Mouse (Mus musculus): Measurements from ENCODE around the gene Wdr73. TPM values are rescaled to one million over a fixed set of nuclear protein-coding genes. Genes with fewer than 3 reads are reported as not detected.

Wdr73 gene
- polyA plus RNA-seq, 1 experiment from 2014 or later, result 38.1 TPM

DNA sequence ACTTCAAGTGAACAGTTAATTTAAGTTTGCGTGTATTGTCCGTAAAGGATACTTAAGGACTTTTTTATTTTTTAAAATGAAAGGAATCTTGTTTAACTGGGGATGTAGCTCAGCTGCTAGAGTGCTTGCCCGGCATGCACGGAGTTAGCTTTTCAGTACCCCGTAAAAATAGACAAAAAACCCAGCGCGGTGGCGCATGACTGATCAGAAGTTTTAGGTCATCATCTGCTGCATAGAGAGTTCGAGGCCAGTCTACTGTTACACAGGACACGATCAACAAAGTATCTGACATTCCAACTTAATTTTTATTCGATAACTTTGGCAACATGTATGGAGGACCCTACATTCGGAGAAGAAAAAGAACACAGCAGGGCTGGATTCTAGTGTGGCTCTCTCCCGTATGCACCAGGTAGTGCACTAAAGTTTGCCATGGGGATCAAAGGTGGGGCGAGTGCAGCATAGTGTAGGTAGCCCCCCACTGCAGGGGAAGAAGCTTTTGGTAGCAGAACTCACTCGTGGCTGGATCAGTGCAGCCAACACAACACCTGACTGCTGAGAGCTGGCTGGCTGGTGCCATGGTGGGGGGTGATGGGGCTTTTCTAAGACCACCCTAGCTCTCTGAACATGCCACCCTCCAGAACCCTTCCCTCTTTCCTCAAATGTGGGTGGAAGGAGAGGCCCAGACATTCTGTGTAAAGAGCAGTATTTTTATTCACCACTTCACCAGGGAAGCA lies 639 bp upstream of the Wdr73 start:
- Histone ChIP-seq H3K27me3 (ENCODE audit: control insufficient read depth, insufficient read depth, low read length) (no peaks in the 10 kb centered on the region), H3K9ac (ENCODE audit: low read depth, low read length) (peak overlapping the region; percentile 67; the same call in 1 of the 2 replicates), H3K4me2 (replicated peaks; ENCODE audit: low read depth, low read length) (peak overlapping the region; percentile 61), H3K9me3 (ENCODE audit: control insufficient read depth, low read length) (no peaks in the 10 kb centered on the region), H3K36me3 (ENCODE audit: control insufficient read depth, insufficient read depth, low read length) (peaks cover 12% of the 10 kb centered on the region; the same call in 1 of the 2 replicates), H3K27ac (ENCODE audit: low read depth, low read length) (no peak overlapping the region; the same call in 1 of the 2 replicates), H3K4me1 (ENCODE audit: control insufficient read depth, insufficient read depth, low read length) (peaks cover 9% of the 10 kb centered on the region; the same call in 1 of the 2 replicates), H3K4me3 (ENCODE audit: low read length) (peak overlapping the region; percentile 61)
- no peak for ATAC-seq (ENCODE audit: low FRiP score, low TSS enrichment)
- 30% methylated on average over 15 of the region's 15 CpGs for WGBS

DNA sequence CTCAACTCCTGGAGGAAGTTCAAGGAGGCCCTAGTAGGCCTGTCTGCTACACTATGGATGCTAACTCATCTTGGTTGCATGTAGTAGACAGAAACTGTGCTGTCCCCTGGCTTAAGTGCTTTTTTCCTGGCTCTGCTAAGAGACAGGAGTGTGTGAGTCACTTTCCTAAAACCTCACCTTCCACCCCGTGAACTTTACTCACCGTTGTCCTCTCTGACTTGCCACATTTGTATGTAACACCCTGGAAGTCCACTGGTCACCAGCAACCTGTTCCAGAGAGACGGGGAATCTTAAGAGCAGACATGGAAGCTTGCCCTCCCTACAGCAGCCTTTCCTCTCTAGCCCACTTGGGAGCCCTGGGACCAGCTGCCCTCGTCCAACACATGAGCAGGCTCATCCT lies 3.3 kb downstream of the Wdr73 start:
- 85% methylated on average over 4 of the region's 4 CpGs for WGBS
- Histone ChIP-seq H3K36me3 (ENCODE audit: control insufficient read depth, insufficient read depth, low read length) (peaks cover 41% of the 10 kb centered on the region), H3K9me3 (ENCODE audit: control insufficient read depth, low read length) (no peaks in the 10 kb centered on the region)

DNA sequence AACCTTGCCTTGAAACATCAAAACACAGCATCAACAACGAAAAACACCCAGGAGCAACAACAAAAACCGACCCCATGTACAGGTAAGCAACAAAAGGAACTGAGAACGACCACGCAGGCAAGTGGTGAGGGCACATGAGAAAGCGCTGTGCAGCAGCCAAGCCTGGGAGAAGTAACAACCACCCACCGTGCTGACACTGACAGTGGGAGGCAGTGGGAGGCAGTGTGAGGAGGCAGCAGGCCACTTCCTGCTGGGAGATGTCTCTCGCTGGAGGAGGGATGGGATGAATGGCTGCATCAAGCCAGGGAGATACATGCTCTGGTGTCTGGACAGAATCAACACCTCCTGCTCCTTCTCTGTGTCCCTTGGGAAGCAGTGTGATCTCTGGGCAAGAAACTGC lies 3.9 kb downstream of the Wdr73 start:
- Histone ChIP-seq H3K9me3 (ENCODE audit: control insufficient read depth, low read length) (no peaks in the 10 kb centered on the region), H3K27me3 (ENCODE audit: control insufficient read depth, insufficient read depth, low read length) (no peaks in the 10 kb centered on the region), H3K9ac (ENCODE audit: low read depth, low read length) (no peak overlapping the region), H3K4me3 (ENCODE audit: low read length) (no peak overlapping the region), H3K36me3 (ENCODE audit: control insufficient read depth, insufficient read depth, low read length) (peaks cover 47% of the 10 kb centered on the region), H3K27ac (ENCODE audit: low read depth, low read length) (no peak overlapping the region), H3K4me1 (ENCODE audit: control insufficient read depth, insufficient read depth, low read length) (peaks cover 5% of the 10 kb centered on the region; the same call in 1 of the 2 replicates), H3K4me2 (replicated peaks; ENCODE audit: low read depth, low read length) (no peak overlapping the region)
- 90% methylated on average over 7 of the region's 7 CpGs for WGBS
- ATAC-seq (ENCODE audit: low FRiP score, low TSS enrichment), result no peak

More for the DNA sequence above, 3.3 kb downstream of the Wdr73 start:
- no peak overlapping the region for H3K4me3 ChIP-seq (ENCODE audit: low read length)
- H3K27me3 ChIP-seq (ENCODE audit: control insufficient read depth, insufficient read depth, low read length), result no peaks in the 10 kb centered on the region
- H3K27ac ChIP-seq (ENCODE audit: low read depth, low read length), result no peak overlapping the region
- no peak overlapping the region for H3K4me2 ChIP-seq (replicated peaks; ENCODE audit: low read depth, low read length)
- peaks cover 5% of the 10 kb centered on the region; the same call in 1 of the 2 replicates for H3K4me1 ChIP-seq (ENCODE audit: control insufficient read depth, insufficient read depth, low read length)
- H3K9ac ChIP-seq (ENCODE audit: low read depth, low read length), result no peak overlapping the region
- no peak for ATAC-seq (ENCODE audit: low FRiP score, low TSS enrichment)

DNA sequence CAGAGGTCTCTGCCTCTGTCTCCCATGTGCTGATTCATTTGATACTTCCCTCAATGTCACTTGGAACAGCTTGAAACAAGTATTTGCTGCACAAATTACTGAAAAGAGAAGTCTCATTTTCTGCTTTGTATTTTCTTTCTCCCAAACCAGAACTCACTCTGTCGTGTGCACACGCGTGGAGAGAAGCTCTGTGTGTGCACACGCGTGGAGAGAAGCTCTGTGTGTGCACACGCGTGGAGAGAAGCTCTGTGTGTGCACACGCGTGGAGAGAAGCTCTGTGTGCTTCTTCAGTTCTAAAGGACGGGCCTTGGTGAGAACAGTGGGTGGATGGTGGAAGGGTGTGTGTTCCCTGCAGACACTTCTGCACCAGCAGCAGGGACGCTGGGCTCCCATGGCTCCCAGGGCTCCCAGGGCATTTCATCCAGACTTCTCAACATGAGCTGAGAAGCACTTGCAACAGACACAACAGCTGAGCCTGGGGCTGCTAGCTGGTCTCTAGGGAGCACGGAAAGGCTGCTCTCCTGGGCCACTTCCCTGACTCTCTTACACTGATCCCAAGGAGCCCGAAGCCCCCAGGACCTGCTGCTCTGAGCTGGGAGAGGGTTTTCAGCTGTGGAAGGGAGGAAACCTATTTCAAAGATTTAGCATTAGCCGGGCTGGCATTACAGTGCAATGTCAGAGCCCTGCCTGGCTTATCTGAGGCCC lies 6.1 kb downstream of the Wdr73 start:
- Histone ChIP-seq H3K36me3 (ENCODE audit: control insufficient read depth, insufficient read depth, low read length) (peaks cover 64% of the 10 kb centered on the region), H3K4me1 (ENCODE audit: control insufficient read depth, insufficient read depth, low read length) (no peaks in the 10 kb centered on the region), H3K9ac (ENCODE audit: low read depth, low read length) (no peak overlapping the region), H3K9me3 (ENCODE audit: control insufficient read depth, low read length) (no peaks in the 10 kb centered on the region), H3K27me3 (ENCODE audit: control insufficient read depth, insufficient read depth, low read length) (no peaks in the 10 kb centered on the region), H3K4me2 (replicated peaks; ENCODE audit: low read depth, low read length) (no peak overlapping the region), H3K4me3 (ENCODE audit: low read length) (no peak overlapping the region), H3K27ac (ENCODE audit: low read depth, low read length) (no peak overlapping the region)
- no peak for ATAC-seq (ENCODE audit: low FRiP score, low TSS enrichment)
- WGBS, result 94% methylated on average over 14 of the region's 14 CpGs

DNA sequence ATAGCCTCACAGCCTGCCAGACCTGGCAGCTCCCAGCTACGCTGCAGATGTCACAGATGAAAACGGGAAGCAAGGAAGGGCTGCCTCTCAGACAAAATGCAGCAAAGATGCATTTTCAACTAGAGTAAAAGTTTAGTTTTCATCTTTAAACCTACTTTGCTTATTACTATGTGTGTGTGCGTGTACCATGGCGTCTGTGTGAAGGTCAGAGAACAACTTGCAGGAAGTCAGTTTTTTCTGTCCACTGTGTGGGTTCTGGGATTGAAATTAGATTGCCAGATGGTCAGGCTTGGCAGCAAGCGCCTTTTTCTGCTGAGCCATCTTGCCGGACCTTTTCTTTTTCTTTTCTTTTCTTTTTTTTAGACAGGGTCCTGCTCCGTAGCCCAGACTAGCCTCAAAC lies 6.9 kb downstream of the Wdr73 start:
- no peak for ATAC-seq (ENCODE audit: low FRiP score, low TSS enrichment)
- Histone ChIP-seq H3K27ac (ENCODE audit: low read depth, low read length) (no peak overlapping the region), H3K4me2 (replicated peaks; ENCODE audit: low read depth, low read length) (no peak overlapping the region), H3K36me3 (ENCODE audit: control insufficient read depth, insufficient read depth, low read length) (peaks cover 64% of the 10 kb centered on the region), H3K4me3 (ENCODE audit: low read length) (no peak overlapping the region), H3K4me1 (ENCODE audit: control insufficient read depth, insufficient read depth, low read length) (peaks cover 5% of the 10 kb centered on the region), H3K9ac (ENCODE audit: low read depth, low read length) (no peak overlapping the region), H3K9me3 (ENCODE audit: control insufficient read depth, low read length) (no peaks in the 10 kb centered on the region), H3K27me3 (ENCODE audit: control insufficient read depth, insufficient read depth, low read length) (no peaks in the 10 kb centered on the region)
- WGBS, result 82% methylated on average over 7 of the region's 7 CpGs

DNA sequence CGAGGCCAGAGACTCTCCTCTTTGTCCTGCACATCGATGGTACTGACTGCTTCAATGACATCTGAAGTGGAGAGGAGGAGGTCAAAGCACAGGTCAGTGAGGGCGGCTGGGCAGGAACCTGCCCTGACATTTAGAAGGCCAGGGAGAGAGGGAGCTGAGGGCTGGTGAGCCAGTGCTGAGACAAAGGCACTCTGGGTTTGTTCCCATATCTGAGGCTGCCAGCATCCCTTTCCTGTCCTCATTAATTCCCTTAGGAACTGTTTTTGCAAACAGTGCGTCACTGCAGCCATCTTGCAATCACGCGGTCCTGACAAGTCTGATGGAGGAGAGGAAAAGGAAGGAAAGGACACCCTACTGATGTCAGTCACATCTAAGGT lies 7.3 kb downstream of the Wdr73 start:
- no peak overlapping the region for H3K4me3 ChIP-seq (ENCODE audit: low read length)
- no peaks in the 10 kb centered on the region for H3K9me3 ChIP-seq (ENCODE audit: control insufficient read depth, low read length)
- H3K27ac ChIP-seq (ENCODE audit: low read depth, low read length), result no peak overlapping the region
- ATAC-seq (ENCODE audit: low FRiP score, low TSS enrichment), result no peak
- peaks cover 9% of the 10 kb centered on the region for H3K4me1 ChIP-seq (ENCODE audit: control insufficient read depth, insufficient read depth, low read length)
- no peak overlapping the region for H3K9ac ChIP-seq (ENCODE audit: low read depth, low read length)
- no peaks in the 10 kb centered on the region for H3K27me3 ChIP-seq (ENCODE audit: control insufficient read depth, insufficient read depth, low read length)
- peaks cover 64% of the 10 kb centered on the region for H3K36me3 ChIP-seq (ENCODE audit: control insufficient read depth, insufficient read depth, low read length)
- WGBS, result 83% methylated on average over 6 of the region's 6 CpGs
- H3K4me2 ChIP-seq (replicated peaks; ENCODE audit: low read depth, low read length), result no peak overlapping the region

DNA sequence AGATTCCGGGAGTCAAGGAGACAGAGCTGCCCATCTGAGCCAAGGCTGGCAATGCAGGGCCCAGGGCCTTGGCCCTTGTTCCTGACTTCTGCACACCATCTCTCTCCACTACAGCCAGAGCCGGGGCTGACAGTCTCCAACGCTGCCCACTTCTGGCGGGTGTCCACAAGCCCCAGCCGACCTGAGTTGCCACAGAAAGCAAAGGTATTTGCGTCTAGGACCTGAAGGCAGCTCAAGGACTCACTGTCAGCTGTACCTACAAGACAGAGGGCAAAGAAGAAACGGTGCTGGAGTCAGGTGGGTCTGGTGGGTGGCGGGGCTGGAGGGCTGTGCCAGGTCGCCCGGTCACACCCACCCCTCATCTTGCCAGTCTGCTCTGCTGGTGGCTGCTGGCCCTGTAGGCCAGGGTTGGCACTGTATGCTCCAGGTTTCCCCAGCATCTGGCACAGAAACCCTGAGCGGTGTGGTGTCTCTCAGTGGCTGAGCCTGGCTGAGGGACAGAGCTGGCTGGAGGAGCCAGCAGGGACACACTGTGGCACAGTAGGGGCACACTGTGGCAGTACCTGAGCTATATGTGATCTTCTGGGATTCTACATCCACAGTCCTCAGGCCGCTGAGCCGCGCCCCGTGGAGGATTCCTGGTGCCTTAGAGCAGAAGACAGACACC lies 7.8 kb downstream of the Wdr73 start:
- no peaks in the 10 kb centered on the region for H3K9me3 ChIP-seq (ENCODE audit: control insufficient read depth, low read length)
- H3K9ac ChIP-seq (ENCODE audit: low read depth, low read length), result no peak overlapping the region
- H3K27me3 ChIP-seq (ENCODE audit: control insufficient read depth, insufficient read depth, low read length), result no peaks in the 10 kb centered on the region
- no peak overlapping the region for H3K4me3 ChIP-seq (ENCODE audit: low read length)
- no peak overlapping the region for H3K27ac ChIP-seq (ENCODE audit: low read depth, low read length)
- no peak overlapping the region for H3K4me2 ChIP-seq (replicated peaks; ENCODE audit: low read depth, low read length)
- peaks cover 64% of the 10 kb centered on the region for H3K36me3 ChIP-seq (ENCODE audit: control insufficient read depth, insufficient read depth, low read length)
- 93% methylated on average over 15 of the region's 15 CpGs for WGBS
- no peak for ATAC-seq (ENCODE audit: low FRiP score, low TSS enrichment)
- peaks cover 9% of the 10 kb centered on the region for H3K4me1 ChIP-seq (ENCODE audit: control insufficient read depth, insufficient read depth, low read length)

DNA sequence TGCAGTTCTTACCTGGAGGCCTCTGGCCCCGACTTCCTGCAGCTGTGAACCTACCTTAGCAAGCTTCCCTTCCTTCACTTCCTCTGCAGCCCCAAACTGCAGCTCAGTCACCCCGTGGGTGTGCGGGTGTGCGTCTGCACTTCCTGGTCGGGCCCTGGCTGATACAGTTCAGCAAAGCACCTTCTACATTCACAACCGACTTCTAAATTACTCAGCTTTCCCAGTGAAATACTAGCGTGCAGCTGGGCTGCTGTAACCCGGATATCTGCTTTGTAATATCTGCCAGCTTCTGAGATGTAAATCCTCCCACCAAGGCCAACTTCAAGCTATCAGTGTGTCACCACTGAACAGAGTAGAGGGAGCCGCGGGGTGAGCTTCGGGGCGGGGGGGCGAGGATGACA lies 11.2 kb downstream of the Wdr73 start:
- no peak overlapping the region for H3K4me2 ChIP-seq (replicated peaks; ENCODE audit: low read depth, low read length)
- peaks cover 9% of the 10 kb centered on the region for H3K4me1 ChIP-seq (ENCODE audit: control insufficient read depth, insufficient read depth, low read length)
- H3K36me3 ChIP-seq (ENCODE audit: control insufficient read depth, insufficient read depth, low read length), result peaks cover 42% of the 10 kb centered on the region
- H3K4me3 ChIP-seq (ENCODE audit: low read length), result no peak overlapping the region
- H3K9me3 ChIP-seq (ENCODE audit: control insufficient read depth, low read length), result no peaks in the 10 kb centered on the region
- no peak for ATAC-seq (ENCODE audit: low FRiP score, low TSS enrichment)
- H3K27ac ChIP-seq (ENCODE audit: low read depth, low read length), result peak overlapping the region; percentile 65; the same call in 1 of the 2 replicates
- H3K9ac ChIP-seq (ENCODE audit: low read depth, low read length), result no peak overlapping the region
- WGBS, result 72% methylated on average over 13 of the region's 13 CpGs
- H3K27me3 ChIP-seq (ENCODE audit: control insufficient read depth, insufficient read depth, low read length), result no peaks in the 10 kb centered on the region

Measured in kidney, embryonic 14.5 days (tissue).